Mouse (Mus musculus) MN1 (cell line): ENCODE measurements at regions not wholly inside any gene's neighbourhood (a gene's known extent, or its start where the extent isn't known, plus 50 kb on each side); places are given as distances from the start of the nearest gene placed in this dataset.

Source experiments
- DNase-seq: peaks from one replicate; pipeline ENCODE4 v3.0.0-alpha.2; 2016; ENCODE audit warnings: low spot score

DNA sequence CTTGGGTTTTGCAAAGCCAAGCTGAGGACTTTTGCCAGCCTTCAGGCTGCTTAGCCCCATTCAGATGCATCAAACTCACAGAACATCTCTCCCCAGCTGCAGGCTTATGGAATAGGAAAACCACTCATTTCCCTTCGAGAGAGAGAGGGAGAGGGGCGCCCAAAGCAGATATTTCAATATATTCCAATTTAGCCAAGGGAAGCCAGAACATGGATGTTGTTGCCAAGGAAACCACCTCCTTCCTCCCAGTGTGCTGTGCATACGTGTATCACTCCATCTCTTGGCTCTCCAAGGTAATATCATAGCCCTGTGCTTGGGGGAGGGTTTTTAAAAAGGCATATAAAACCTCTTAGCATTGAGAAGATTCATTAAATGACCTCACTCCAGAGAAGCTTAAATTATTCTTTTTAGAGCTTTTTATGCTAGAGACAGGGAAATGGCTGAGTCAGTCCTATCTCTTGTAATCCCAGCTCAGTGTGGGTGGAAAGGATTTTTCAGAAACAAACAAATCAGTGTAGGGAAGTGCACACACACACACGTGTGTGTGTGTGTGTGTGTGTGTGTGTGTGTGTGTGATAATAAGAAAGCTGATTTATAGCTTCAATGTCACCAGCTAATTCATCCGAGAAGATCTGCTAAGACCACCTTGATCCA lies 245.1 kb downstream of the Rps24 start:
- no peak for DNase-seq

DNA sequence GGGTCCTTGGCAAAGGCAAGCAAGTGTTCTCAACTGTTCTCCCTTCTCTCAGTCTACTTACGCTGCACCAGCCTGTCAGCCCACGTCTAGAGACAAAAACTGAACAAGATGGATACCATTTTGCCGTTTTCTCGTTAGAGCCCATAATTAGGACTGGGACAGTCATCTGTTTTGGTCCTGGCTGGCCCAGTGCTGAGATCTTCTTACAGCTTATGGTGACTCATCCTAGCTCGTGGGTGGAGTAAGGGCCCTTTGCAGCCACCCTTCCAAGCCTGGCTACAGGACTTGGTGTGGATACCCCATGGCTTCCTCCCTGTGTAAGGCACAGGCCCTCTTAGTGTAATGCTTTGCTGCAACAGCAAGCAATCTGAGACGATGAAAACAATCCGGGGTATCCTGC lies 246.4 kb downstream of the Rps24 start:
- peak; percentile 35 for DNase-seq

DNA sequence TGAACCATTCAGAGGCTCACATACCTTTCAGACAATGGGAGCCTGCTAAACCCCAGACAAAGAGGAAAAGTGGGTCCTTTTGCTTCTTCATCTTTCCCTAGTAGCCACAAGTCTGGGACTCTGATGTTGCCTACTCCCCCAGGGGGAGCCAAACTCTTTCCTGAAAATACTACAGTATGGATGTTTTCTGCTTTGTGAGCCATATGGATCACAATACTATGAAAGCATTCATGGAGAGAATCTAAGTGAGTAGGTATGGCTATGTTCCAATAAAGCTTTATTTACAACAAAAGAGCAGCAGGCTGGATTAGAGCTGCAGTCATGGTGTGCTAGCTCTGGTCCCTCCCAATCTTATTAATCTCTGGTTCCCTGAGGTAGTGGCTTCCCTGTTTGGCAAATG lies 251.9 kb downstream of the Rps24 start:
- DNase-seq = no peak

DNA sequence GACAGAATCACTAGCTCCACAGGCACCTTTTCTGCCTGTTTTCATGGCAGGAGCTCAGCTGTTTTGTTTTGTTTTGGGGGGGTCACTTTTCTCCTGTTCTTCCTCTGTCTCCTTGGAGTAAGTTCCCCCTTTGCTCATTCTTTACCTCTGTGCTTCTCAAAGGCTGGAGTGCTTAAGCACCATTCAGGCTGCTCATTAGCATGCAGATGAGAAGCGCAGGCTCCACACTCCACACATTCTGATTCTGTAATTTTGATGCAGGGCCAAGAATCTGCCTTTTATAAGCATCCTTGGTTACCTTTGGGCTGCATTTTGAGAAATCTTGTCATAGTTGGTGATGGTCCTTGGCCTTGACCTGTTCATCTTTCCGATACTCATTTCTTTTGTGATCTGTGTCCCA lies 257.5 kb downstream of the Rps24 start:
- DNase-seq = no peak

DNA sequence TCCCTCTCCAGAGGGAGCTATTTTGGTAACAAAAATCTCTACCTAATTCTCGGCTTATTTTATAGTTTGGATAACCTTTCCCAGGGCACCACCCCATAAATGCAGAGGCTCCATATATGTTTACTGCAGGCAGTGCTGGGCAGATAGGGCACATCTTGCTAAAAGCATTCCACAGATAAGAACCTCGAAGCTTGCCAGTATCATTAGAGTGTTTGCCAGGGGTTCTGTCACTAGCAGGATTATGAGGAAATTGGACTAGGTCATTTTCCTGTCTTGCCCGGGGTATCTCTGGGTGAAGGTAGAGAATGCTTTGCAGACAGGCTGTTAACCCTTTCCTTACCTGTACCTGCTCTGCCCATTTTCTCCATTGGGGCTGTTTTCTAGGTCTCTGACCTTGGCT lies 258.8 kb downstream of the Rps24 start:
- peak; percentile 16 for DNase-seq

DNA sequence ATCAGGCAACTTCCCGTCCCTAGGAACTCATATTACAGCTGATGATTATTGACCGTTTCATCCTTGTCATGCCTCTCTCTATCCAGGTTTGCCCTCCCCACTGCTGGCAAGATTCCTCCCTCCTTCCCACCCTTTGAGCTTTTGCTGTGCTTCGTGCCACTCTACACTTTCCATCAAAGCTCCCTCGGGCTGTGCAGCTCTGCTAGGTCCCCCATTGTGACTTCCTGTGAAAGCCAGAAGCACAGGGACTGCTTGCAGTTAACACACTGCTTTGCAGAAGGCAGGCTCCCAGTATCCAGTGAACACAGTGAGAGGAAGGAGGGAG lies 260.5 kb downstream of the Rps24 start:
- no peak for DNase-seq

DNA sequence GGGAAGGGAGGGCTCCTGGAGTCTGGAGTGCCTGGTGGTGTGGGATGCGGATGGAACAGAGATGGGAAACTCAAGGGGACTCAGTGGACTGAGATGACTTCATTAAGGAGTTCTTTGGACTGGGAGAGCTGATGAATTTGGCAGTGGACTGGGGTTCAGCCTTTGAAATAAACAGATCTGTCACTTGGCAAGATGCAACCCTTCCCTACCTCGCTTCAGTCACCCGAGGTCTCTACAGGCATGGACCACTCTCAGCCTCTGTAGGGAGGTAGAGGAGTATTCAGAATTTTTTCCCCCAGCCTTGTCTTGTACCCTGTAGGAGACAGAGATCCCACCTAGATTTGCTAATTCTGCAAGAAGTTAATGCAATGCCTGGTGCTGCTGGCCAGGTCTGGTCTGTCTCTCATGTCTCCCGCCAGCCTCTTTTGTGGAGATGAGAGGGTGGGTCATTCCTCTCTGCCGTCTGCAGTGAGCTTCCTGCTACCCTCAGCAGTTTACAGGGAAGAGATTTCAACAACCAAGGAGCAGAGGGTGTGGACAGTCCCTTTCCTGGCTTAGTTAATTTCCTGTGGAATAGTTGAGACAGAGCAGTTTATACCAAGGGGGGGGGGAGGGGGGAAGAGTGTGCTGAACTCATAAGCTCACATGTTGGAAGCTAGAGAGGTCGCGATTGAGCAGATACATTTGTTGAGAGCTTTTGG lies 261.0 kb downstream of the Rps24 start:
- peak; percentile 26 for DNase-seq

DNA sequence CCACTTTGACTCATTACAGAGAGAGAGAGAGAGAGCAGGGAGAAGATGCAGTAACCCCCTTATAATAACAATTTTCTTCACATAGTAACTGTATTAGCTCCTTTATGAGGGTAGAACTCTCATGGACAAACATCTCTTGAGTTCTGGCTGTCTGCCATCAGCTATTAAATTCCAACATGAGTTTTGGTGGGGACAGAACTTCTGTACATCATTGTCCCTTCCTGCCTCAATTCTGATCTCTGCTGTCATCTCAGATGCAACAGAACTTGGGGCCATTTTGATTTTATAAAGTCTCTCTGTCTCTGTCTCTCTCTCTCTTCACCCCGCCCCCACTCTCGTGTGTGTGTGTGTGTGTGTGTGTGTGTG lies 261.6 kb downstream of the Rps24 start:
- DNase-seq = no peak

DNA sequence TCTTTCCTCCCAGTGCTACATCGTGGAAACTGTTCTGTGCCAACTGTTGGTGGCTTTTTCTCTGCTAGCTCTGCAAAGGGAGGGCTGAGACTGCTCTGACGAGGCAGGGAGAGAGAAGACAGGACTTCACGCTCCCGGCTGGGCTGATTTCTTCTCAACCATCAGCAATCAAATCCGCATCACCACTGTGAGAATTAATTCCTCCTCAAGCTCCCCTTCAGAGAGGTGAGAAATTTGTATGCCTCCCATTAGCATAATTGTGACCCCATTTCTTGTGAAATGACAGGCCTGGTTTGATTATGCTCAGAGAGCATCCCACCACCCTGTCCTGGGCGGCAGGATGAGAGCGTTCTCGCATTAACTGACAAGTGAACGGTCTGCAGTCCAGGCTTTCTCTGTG lies 262.4 kb downstream of the Rps24 start:
- DNase-seq = no peak

DNA sequence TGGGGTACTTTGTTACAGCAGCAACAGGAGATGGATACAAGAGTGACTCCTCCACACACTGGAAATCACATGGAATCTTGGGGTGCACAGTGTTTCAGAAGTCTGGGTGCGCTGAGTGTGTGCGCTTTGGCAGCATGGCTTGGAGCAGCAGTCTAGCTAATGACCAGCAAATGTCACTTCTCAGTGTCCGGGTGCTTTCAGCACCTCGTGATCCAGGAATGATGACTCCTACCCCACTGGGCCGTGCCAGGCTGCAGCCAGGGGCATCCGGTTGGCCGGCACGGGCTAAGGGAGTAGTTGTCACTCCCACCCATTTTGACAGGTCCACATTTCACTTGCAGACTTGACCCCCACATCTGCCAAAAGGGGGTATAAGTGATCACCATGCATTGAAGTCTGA lies 264.3 kb downstream of the Rps24 start:
- DNase-seq = no peak

DNA sequence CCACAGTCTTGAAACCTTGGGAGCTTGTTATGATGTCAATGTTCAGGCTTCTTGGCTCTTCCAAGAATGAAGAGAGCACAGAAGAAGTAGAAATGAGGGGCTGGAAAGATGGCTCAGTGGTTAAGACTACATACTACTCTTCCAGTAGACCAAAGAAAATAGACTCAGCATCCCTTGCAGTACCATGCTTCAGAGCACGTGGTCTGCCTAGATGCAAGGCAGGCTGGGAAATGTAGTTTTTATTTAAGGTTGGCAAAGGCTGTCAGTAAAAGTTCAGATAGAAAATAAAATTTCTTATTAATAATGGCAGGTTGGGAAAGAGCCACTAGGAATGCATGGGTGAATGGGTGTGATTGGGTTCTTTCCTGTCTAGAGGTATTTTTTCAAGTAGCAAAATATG lies 267.8 kb downstream of the Rps24 start:
- DNase-seq = no peak

DNA sequence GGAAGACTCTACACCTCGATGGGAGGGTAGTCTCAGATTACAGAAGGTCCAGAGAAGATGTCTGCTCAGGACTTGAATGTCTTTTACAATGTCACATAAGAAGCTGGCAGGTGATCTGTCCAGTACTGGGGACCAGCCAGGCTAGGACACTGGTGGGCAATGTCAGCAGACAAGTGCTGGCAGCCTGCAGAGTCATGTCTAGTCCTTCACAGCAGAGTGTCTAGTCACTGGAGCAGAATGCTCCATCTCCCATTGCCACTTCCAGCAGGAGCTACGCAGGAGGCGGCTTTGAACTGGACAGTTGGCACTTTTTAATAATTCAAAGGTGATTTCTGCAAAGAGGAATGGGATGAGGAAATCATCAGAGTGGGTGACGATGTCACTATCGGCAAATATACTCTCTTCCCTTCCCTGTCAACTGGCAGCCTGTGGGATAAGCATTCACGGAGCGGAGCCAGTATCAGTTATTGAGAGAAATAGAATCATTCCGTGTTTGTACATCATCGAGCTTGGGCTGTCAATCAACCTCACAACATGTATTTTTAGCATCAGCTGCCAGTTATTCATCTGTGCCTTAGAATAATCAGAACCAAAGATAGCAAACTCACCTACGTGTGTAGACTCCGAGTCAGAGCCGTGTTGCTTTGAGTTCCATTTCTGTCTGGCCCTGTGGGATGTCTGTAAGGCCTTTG lies 268.6 kb downstream of the Rps24 start:
- DNase-seq = no peak

DNA sequence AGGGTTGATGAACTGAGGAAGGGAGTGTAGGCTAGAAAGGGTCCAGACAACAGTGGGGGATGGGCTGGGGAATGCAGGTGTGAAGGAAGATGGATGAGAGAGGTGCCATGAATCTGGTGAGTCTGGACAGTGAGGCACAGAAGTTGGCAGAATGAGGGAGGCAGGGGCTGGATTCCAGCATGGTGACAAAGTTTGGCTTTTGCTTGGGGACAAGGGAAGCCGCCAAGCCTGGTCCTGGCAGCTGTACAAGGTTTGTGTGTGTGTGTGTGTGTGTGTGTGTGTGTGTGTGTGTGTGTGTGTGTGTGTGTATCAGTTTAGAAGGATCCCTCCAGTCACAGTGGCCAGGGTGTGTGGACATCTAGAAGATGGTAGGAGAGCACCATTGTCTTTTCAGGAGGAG lies 270.4 kb downstream of the Rps24 start:
- no peak for DNase-seq

DNA sequence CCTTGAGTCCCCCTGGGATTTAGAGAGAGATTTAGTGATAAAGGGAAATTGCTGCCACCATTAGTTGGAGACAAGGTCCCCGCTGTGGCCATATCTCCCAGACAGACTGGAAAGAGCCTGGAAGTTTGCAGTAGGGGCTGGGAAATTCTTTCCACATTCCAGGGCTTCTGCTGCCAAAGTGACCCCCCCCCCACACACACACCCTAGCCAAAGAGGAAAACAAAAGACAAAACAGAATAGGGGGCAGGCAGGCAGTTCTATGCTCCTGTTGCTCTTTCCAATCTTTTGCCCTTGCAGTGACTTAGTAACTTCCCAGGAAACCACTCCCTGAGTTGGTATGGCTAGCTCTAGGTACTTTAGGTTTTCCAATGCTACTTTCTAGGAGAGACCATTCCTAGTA lies 270.9 kb downstream of the Rps24 start:
- DNase-seq = no peak

DNA sequence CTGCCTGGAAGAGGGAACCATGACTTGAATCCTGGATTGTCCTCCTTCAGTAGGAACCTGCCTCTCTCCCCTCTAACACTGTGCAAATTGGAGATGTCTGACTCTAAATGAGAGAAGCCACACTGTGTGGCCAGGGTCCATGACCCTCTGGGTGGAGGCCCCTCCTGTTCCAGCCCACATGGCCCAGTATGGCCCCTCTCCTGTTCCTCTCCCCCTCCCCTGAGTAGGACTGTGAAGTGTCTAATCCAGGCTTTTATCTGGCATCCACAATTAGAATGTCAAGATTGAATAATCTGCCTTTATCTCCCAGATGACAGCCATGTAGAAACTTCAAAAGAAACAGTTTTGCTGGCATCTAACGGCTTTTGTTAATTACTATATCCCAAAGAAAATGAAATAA lies 274.0 kb downstream of the Rps24 start:
- no peak for DNase-seq

DNA sequence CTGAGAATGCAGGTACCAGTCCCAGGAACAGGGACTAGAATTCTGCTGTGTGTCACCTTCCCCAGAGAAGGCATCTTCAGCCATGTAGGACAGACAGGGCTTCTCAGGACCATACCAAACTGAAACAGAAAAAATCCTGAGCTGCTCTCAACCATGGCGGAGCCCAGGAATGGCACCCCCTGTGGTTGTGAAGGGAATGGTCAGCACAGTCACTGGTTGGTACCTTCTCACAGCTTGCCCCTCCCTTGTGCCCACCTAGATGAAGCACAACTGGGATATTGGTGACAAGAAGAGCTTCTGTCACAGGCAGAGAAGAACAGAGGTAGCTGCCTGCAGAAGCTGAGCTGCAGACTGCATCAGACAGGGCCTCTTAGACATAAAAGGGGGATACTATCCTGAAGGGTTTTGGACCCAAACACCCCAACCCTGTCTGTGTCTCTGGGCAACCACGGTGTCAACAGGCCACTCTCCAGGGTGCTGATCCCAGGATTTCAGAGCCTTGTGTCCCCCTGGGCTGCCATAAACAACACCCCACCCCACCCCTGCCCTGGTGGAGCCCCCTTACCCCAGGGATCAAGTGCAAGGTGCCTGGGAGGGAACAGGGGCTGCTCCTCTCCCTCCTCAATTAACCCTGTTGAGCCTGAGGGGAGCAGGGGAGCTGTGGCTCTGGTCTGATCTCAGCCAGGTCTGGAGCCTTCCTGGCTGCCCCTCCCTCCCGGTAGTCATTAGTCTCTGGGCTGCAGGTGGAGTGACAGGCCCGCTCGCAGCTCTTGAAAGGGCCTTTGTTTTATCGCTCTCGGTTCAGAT lies 275.7 kb downstream of the Rps24 start:
- no peak for DNase-seq

DNA sequence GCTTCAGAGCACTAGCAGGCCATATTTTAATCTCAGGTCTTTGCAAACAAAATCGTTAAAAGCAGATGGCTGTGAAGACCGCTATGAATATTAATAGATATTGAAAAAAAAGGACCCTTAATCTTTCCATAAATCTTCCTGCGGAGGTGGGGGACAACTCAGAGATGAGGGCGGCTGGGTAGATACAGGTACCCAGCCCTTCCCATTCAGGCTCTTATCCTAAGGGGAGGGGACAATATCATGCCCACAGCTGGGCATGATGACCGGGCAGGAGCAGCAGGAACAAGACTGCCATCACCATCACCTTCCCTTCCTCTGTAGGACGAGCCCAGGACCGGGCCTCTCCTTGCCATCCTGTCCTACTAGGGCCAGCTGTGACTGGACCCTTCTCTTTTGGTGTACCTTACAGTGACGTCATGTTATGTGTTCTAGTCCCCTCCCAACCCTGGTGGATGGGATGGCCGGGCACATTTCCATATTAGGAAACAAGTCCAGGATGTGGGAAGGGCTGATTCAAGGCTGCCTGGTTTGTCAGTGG lies 276.4 kb downstream of the Rps24 start:
- DNase-seq = no peak

DNA sequence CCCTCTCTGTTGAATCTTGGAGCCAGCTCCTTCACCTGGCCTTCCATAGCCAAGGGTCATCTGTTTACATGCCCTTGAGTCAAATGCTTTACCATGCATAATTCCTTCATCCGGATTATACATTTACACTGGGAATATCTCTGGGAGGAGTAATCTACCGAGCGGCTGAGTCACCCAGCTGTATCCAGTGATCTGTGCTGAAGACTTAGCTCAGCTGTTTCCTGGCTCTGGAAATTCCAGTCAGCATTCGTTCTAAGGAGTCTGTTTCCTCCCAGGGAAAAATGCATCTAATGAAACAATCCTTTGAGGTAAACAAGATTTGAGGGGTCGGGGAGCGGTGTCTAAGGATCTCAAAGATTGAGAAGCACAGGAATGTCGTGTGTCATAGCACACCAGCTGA lies 276.9 kb downstream of the Rps24 start:
- DNase-seq = peak; percentile 27

DNA sequence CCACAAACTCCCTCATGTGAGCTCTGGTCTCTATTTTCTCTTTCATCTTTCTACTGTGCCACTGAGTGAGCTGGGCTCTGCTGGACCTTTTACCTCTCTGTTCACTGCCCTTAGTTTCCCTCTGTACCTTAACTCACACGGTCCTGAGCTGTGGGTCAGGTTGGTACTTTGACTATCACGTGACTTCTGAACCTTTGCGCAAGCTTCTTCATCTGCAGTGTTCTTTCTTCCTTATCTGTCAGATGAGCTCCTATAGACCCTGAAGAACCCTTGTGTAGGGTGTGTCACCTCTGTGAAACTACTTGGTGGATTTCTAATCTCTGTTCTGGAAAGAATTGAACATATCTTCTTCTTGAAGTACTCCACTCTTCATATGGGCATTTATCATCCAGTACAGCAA lies 279.3 kb downstream of the Rps24 start:
- DNase-seq = no peak

DNA sequence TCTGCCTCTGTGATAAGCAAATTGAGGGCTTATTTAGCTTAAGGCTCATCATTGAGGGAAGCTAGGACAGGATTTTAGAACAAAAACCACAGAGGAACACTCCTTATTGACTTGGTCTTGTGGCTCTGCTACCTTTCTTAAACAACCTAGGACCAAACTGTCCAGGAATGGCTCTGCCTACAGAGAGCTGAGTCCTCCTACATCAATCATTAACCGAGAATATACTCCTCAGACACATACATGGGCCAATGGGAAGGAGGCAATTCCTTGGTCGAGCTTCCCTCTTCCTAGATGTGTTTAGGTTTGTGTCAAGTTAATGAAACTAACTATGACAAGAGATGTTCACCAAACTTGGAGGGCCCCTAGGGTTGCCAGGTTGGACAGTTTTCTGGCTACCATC lies 279.8 kb downstream of the Rps24 start:
- no peak for DNase-seq

DNA sequence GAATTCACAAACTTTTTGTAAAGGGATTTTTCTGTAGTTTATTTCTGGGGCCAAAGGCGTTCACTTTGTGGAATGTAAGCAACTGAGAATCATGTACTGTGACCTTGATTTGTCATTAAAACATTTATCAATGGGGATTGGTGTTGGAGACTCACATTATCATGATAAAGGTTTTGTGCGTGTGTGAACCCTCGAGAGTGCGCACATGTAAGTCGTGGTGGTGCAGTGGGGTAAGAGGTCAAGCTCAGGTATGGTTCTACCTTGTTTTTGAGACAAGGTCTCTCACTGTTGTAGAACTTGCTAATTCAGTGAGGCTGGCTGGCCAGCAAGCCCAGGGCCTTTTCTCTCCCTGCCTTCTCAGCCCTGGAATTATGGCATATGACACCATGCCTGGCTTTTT lies 280.4 kb downstream of the Rps24 start:
- no peak for DNase-seq

DNA sequence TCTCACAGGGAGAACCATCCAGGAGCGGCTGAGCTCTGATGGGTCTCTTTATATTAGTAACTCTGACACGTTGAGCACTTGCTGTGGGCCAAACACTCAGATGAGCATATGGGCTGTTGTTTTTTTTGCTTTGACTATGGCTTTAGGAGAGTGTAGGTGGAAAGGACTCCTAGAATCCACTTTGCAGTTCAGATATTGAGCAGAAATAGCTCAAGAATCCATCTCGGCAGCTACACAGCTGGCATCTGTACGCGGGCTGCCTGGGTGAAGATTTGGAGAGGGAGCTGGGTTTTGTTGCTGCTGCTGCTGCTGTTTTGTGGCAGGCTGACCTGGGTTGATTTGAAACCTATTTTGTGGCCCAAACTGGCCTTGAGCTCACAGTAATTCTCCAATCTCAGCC lies 281.0 kb downstream of the Rps24 start:
- no peak for DNase-seq

DNA sequence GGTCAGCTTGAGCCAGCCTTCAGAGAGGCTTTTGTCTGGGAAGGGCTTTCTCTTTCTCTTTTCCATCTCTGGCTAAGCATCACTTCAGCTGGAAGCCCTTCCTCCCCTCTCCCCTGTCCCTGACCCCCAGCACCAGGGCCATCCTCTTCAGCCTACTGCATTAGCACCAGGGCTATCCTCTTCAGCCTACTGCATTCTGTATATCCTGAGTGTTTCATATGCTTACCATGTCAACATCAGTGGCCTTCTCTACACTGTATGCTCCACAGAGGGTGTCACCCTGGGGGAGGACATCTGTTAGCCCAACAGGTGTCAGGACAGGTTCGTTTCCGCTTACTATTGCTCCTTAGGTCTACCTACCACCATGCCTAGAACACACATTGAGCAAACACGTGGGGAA lies 282.5 kb downstream of the Rps24 start:
- no peak for DNase-seq
